In genomic region chr3:98975777-98976176, GRCm38 (mm10) we compare ENCODE assay signal across 9 mouse cellular contexts.
A peak's percentile ranks its signal among the peaks of the same experiment; 100 is the strongest.
DNase-seq lines count a peak whose midpoint lies in the region; ATAC-seq and TF ChIP-seq lines count a peak whose summit lies in the region.
"Had no signal": no experiment of that assay in that cellular context is flagged by ENCODE, and none has a peak within 500 bp of the region (broad histone marks: within the 10 kb centered on the region; RNA-seq: fewer than 3 reads in every experiment).

No protein-coding gene starts in this region.

- peak; percentile 2 to 4 for DNase-seq in cerebellum, adult 18-20 months
- DNase-seq in cerebellum, postnatal 4 days (ENCODE audit: low spot score in 2 of 2), result no peak
- DNase-seq in ovary, adult 18-20 months (ENCODE audit: low spot score), result peak; percentile 3
- no peak for DNase-seq in ovary, postnatal 36 days (ENCODE audit: low spot score)
- DNase-seq in embryonic facial prominence, embryonic 14.5 days (ENCODE audit: low spot score), result peak; percentile 73
- peak; percentile 82 for DNase-seq in kidney, postnatal 0 days (ENCODE audit: low spot score)
- DNase-seq in thymus, postnatal 25 days, result no peak

- H3K27ac ChIP-seq in embryonic facial prominence, embryonic 14.5 days (replicated peaks; ENCODE audit: low read depth, low read length), result no peak overlapping the region
- H3K27ac ChIP-seq in kidney, postnatal 0 days, result no peak overlapping the region
- H3K27ac ChIP-seq in neural tube, embryonic 12.5 days, result no peak overlapping the region

- H3K4me3 ChIP-seq in embryonic facial prominence, embryonic 14.5 days (ENCODE audit: low read depth, low read length), result no peak overlapping the region
- H3K4me3 ChIP-seq in kidney, postnatal 0 days (replicated peaks; ENCODE audit: low read depth, low read length), result no peak overlapping the region
- H3K4me3 ChIP-seq in neural tube, embryonic 12.5 days, result no peak overlapping the region

- H3K36me3 ChIP-seq in embryonic facial prominence, embryonic 14.5 days (ENCODE audit: control insufficient read depth, insufficient read depth, low read length), result no peaks in the 10 kb centered on the region
- H3K36me3 ChIP-seq in kidney, postnatal 0 days (ENCODE audit: insufficient read depth, low read length), result no peaks in the 10 kb centered on the region
- H3K36me3 ChIP-seq in neural tube, embryonic 12.5 days, result no peaks in the 10 kb centered on the region
- H3K36me3 ChIP-seq: G1E had no signal

- no peak overlapping the region for H3K4me2 ChIP-seq in embryonic facial prominence, embryonic 14.5 days (ENCODE audit: low read depth, low read length)
- peak overlapping the region; percentile 27; the same call in 1 of the 2 replicates for H3K4me2 ChIP-seq in kidney, postnatal 0 days (ENCODE audit: low read length)
- H3K4me2 ChIP-seq in neural tube, embryonic 12.5 days (replicated peaks), result no peak overlapping the region

- no peaks in the 10 kb centered on the region for H3K27me3 ChIP-seq in embryonic facial prominence, embryonic 14.5 days (replicated peaks; ENCODE audit: control insufficient read depth, insufficient read depth, low read length)
- no peaks in the 10 kb centered on the region for H3K27me3 ChIP-seq in kidney, postnatal 0 days (ENCODE audit: insufficient read depth, low read length)
- no peaks in the 10 kb centered on the region for H3K27me3 ChIP-seq in neural tube, embryonic 12.5 days (replicated peaks)

- H3K9me3 ChIP-seq in embryonic facial prominence, embryonic 14.5 days (ENCODE audit: control insufficient read depth, low read length), result no peaks in the 10 kb centered on the region
- no peaks in the 10 kb centered on the region for H3K9me3 ChIP-seq in kidney, postnatal 0 days (replicated peaks; ENCODE audit: low read length)
- H3K9me3 ChIP-seq in neural tube, embryonic 12.5 days, result no peaks in the 10 kb centered on the region

- ATAC-seq in embryonic facial prominence, embryonic 14.5 days (ENCODE audit: low read depth), result no peak
- no peak for ATAC-seq in kidney, postnatal 0 days (replicated peaks; ENCODE audit: low FRiP score, low read depth)
- peak; percentile 74; the same call in 1 of the 2 replicates for ATAC-seq in neural tube, embryonic 12.5 days (ENCODE audit: low FRiP score, low read depth)

- peak; percentile 79 for TF ChIP-seq CTCF in kidney, postnatal 0 days (IDR thresholded peaks at IDR 0.05; ENCODE audit: low read depth)

- H3K9ac ChIP-seq in embryonic facial prominence, embryonic 14.5 days (ENCODE audit: low read depth, low read length), result no peak overlapping the region
- H3K9ac ChIP-seq in kidney, postnatal 0 days (ENCODE audit: low read depth, low read length), result no peak overlapping the region
- no peak overlapping the region for H3K9ac ChIP-seq in neural tube, embryonic 12.5 days

- H3K4me1 ChIP-seq in embryonic facial prominence, embryonic 14.5 days (ENCODE audit: control insufficient read depth, insufficient read depth, low read length), result no peaks in the 10 kb centered on the region
- no peaks in the 10 kb centered on the region for H3K4me1 ChIP-seq in kidney, postnatal 0 days (replicated peaks; ENCODE audit: insufficient read depth, low read length)
- H3K4me1 ChIP-seq in neural tube, embryonic 12.5 days, result no peaks in the 10 kb centered on the region

- WGBS in embryonic facial prominence, embryonic 14.5 days, result 6% methylated on average over 3 of the region's 3 CpGs
- 6% methylated on average over 3 of the region's 3 CpGs for WGBS in kidney, postnatal 0 days
- WGBS in neural tube, embryonic 12.5 days, result 8% methylated on average over 3 of the region's 3 CpGs

Comparison
In these comparisons a context has a peak if more than half of its experiments do, and no peak if none do; other contexts are left out.
1. DNase-seq: peak in cerebellum, adult 18-20 months (2 of 2), ovary, adult 18-20 months (single experiment), embryonic facial prominence, embryonic 14.5 days (single experiment) and kidney, postnatal 0 days (single experiment); none in cerebellum, postnatal 4 days (0 of 2), ovary, postnatal 36 days (single experiment) and thymus, postnatal 25 days (single experiment).